Mouse (Mus musculus): ENCODE measurements around the gene Kcnt2.

Kcnt2 gene

GRCm38 (mm10) chr1:140491406-140491805, 245.4 kb downstream of the Kcnt2 start:
- no peak for DNase-seq (ENCODE audit: low spot score in 2 of 2)

GRCm38 (mm10) chr1:140492237-140492636, 246.3 kb downstream of the Kcnt2 start:
- no peak for DNase-seq (ENCODE audit: low spot score in 2 of 2)

GRCm38 (mm10) chr1:140513451-140513850, 267.5 kb downstream of the Kcnt2 start:
- no peak for DNase-seq (ENCODE audit: low spot score in 2 of 2)

GRCm38 (mm10) chr1:140531285-140531908, 285.4 kb downstream of the Kcnt2 start:
- no peak for DNase-seq (ENCODE audit: low spot score in 2 of 2)

- DNase-seq (ENCODE audit: low spot score in 2 of 2), result no peak
Measured at GRCm38 (mm10) chr1:140534849-140535248, 288.9 kb downstream of the Kcnt2 start.

- DNase-seq (ENCODE audit: low spot score in 2 of 2), result no peak
Measured at GRCm38 (mm10) chr1:140542066-140542465, 296.1 kb downstream of the Kcnt2 start.

- DNase-seq (ENCODE audit: low spot score in 2 of 2), result no peak
Measured at GRCm38 (mm10) chr1:140548711-140549110, 302.8 kb downstream of the Kcnt2 start.

GRCm38 (mm10) chr1:140560801-140561200, 314.8 kb downstream of the Kcnt2 start:
- no peak for DNase-seq (ENCODE audit: low spot score in 2 of 2)

- no peak for DNase-seq (ENCODE audit: low spot score in 2 of 2)
Measured at GRCm38 (mm10) chr1:140572141-140572540, 326.2 kb downstream of the Kcnt2 start.

GRCm38 (mm10) chr1:140578607-140579006, 332.6 kb downstream of the Kcnt2 start:
- DNase-seq (ENCODE audit: low spot score in 2 of 2), result no peak

- no peak for DNase-seq (ENCODE audit: low spot score in 2 of 2)
Measured at GRCm38 (mm10) chr1:140588302-140588701, 342.3 kb downstream of the Kcnt2 start.

GRCm38 (mm10) chr1:140608765-140609297, 362.9 kb downstream of the Kcnt2 start:
- no peak for DNase-seq (ENCODE audit: low spot score in 2 of 2)

- DNase-seq (ENCODE audit: low spot score in 2 of 2), result no peak
Measured at GRCm38 (mm10) chr1:140613101-140613500, 367.1 kb downstream of the Kcnt2 start.

- DNase-seq (ENCODE audit: low spot score in 2 of 2), result no peak
Measured at GRCm38 (mm10) chr1:140614840-140615239, 368.9 kb downstream of the Kcnt2 start.

GRCm38 (mm10) chr1:140618164-140618563, 372.2 kb downstream of the Kcnt2 start:
- DNase-seq (ENCODE audit: low spot score in 2 of 2), result no peak

- no peak for DNase-seq (ENCODE audit: low spot score in 2 of 2)
Measured at GRCm38 (mm10) chr1:140624918-140625317, 379.0 kb downstream of the Kcnt2 start.

- no peak for DNase-seq (ENCODE audit: low spot score in 2 of 2)
Measured at GRCm38 (mm10) chr1:140659607-140660340, 413.8 kb downstream of the Kcnt2 start.

- no peak for DNase-seq (ENCODE audit: low spot score in 2 of 2)
Measured at GRCm38 (mm10) chr1:140660751-140661403, 414.9 kb downstream of the Kcnt2 start.

GRCm38 (mm10) chr1:140661404-140661787, 415.4 kb downstream of the Kcnt2 start:
- DNase-seq (ENCODE audit: low spot score in 2 of 2), result no peak

All from urinary bladder, adult 18-20 months (tissue).